Mouse (Mus musculus): ENCODE data around the gene Lrrc25. TPM values are rescaled to one million over a fixed set of nuclear protein-coding genes. Genes with fewer than 3 reads are reported as not detected.
A peak's percentile ranks its signal among the peaks of the same experiment; 100 is the strongest.

The Lrrc25 gene
- polyA plus RNA-seq, 1 experiment: not detected

DNA sequence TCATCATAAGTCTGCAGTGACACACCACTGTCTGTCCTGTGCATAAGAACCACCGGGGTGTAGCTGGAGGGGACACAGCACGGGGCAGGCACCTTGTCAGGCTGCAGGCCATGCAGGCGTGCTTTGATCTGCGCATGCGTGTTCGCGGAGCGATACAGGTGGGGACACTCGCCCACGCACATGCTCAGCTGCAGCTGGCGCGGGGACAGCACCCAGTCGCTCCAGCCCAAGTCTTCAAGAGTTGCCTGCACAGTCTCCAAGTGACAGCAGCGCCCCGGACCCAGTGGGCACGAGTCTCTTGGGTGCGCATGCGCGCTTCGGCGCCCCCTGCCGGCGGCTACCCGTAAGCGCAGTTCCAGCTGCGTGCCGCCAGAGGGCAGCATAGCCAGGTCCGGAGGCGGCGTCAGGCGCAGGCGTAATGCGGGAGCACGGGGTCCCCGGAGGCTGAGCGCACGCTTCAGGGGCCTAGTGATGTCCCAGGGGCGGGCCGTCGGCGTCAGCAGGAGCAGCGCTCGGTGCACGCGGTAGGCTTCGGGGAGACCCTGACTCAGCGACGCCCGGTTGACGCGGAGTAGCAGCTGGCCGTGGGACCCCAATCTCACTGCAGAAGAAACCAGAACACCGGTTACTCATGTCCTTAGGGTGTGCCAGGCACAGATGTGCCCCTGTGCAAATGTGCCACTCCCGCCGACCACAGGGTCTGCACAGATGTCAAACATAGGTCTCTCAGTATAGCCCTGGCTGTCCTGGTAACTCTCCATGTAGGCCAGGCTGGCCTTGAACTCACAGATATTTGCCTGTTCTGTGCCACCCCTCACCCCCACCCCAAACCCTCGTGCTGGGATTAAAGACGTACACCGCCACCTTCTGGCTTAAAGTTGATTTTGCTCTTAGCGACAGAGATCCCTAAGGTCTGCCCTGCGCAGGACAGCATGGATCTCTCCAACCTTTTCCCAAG, 13.9 kb downstream of the Lrrc25 start:
- no peak for TF ChIP-seq SRF (IDR thresholded peaks at IDR 0.05; ENCODE audit: control insufficient read depth, insufficient read length, low read depth)
- TF ChIP-seq USF1 (IDR thresholded peaks at IDR 0.05; ENCODE audit: low read depth): no peak
- TF ChIP-seq REST (IDR thresholded peaks at IDR 0.05; ENCODE audit: insufficient read depth, insufficient read length): no peak
- peak; percentile 67 for TF ChIP-seq POLR2A (IDR thresholded peaks at IDR 0.05; ENCODE audit: insufficient read length, low read depth)
- TF ChIP-seq TCF3 (IDR thresholded peaks at IDR 0.05; ENCODE audit: insufficient read length, low read depth): no peak
- no peak for TF ChIP-seq TCF12 (IDR thresholded peaks at IDR 0.05; ENCODE audit: insufficient read depth, poor library complexity, severe bottlenecking)
- TF ChIP-seq MYOD1 (IDR thresholded peaks at IDR 0.05; ENCODE audit: control insufficient read depth in 1 of 3, insufficient read length in 2 of 3, low read depth in 2 of 3): peak in 1 of 3 experiments; percentile 76
- TF ChIP-seq MAX (IDR thresholded peaks at IDR 0.05; ENCODE audit: low read depth): no peak
- TF ChIP-seq E2F4 (IDR thresholded peaks at IDR 0.05; ENCODE audit: insufficient read depth): no peak
- no peak for TF ChIP-seq CEBPB (IDR thresholded peaks at IDR 0.05; ENCODE audit: insufficient read depth, poor library complexity, severe bottlenecking)
- TF ChIP-seq POLR2AphosphoS2 (IDR thresholded peaks at IDR 0.05; ENCODE audit: insufficient read length, low read depth): peak; percentile 61
- TF ChIP-seq MYOG (IDR thresholded peaks at IDR 0.05; ENCODE audit: control insufficient read depth in 1 of 3, insufficient read depth in 1 of 3, insufficient read length in 2 of 3, low read depth in 2 of 3): peak in 1 of 3 experiments; percentile 44
- H3K36me3 ChIP-seq (ENCODE audit: control insufficient read depth, insufficient read depth): no peaks in the 10 kb centered on the region

DNA sequence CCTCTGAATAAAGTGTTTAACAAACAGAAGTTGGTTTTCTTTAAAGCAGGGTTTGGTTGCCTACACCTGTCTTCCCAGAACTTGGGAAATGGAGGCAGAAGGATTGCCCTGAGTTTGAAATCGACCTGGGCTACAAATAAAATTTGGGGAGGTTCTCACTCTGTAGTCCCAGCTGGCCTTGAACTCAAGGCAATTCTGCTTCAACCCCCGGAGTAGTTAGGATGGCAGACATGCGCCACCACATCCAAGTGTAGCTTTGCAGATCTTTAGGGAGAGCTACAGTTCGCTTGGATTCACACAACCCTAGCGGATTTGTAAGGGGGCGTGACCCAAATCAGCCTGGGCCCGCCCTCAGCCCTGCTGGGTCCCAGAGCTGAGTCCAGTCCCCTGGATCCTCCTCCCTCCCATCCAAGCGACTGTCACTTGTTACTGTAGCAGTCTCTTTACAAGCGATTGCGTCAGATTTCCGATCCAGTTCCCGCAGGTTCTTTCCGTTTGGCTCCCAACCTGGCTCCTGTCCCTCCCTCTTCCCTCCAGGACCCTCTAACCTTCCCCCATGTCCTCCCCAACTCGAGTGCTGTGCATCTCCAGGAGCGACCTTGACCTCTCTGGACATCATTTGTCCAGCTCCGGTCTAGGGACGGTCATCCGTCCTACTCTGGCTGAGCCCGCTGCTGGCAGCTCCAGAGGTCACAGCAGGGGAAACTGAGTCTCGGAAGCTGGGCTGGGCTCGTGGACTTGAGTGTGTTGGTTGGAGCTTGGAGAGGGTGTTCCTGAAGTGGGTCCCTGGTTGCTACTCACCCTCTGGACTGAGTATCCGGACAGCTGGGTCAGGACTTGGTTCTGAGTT, 14.8 kb downstream of the Lrrc25 start:
- Histone ChIP-seq H3K79me2 (ENCODE audit: control insufficient read depth, insufficient read depth) (no peaks in the 10 kb centered on the region), H3K4me3 (peak overlapping the region; percentile 52), H3ac (ENCODE audit: control insufficient read depth, insufficient read length) (peak overlapping the region; percentile 20), H3K4me2 (ENCODE audit: low read depth) (peak overlapping the region; percentile 70), H3K36me3 (ENCODE audit: control insufficient read depth, insufficient read depth) (no peaks in the 10 kb centered on the region), H3K27me3 (ENCODE audit: control insufficient read depth, insufficient read depth, insufficient read length) (no peaks in the 10 kb centered on the region)
- TF ChIP-seq CEBPB (IDR thresholded peaks at IDR 0.05; ENCODE audit: insufficient read depth, poor library complexity, severe bottlenecking) (peak; percentile 82; the same call in 1 of the 2 replicates), TCF12 (IDR thresholded peaks at IDR 0.05; ENCODE audit: insufficient read depth, poor library complexity, severe bottlenecking) (no peak), POLR2A (IDR thresholded peaks at IDR 0.05; ENCODE audit: insufficient read length, low read depth) (peak; percentile 15), E2F4 (IDR thresholded peaks at IDR 0.05; ENCODE audit: insufficient read depth) (no peak)

More for the DNA sequence above, 13.9 kb downstream of the Lrrc25 start:
- H3K79me2 ChIP-seq (ENCODE audit: control insufficient read depth, insufficient read depth): no peaks in the 10 kb centered on the region
- peak overlapping the region; percentile 70 for H3K4me2 ChIP-seq (ENCODE audit: low read depth)
- no peaks in the 10 kb centered on the region for H3K27me3 ChIP-seq (ENCODE audit: control insufficient read depth, insufficient read depth, insufficient read length)
- H3ac ChIP-seq (ENCODE audit: control insufficient read depth, insufficient read length): peak overlapping the region; percentile 20
- H3K4me3 ChIP-seq: peak overlapping the region; percentile 52

DNA sequence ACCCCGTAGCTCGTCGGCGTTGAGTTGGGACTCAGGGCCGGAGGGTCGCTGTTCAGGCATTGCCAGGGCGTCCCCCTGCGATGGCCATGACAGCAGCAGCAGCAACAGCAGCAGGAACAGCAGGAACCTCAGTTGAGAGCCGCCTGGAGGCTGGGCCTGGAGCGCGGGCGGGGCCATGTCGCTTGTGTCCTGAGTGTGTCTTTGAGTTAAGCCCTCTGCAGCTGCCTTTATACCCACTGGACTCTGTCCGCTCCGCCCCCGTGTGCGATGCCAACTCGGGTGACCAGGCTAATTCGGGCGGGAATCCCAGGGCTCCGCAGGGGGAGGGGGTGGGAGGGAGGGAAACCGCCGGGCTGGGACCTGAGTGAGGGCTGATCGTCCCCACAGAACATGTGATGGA, 15.5 kb downstream of the Lrrc25 start:
- no peak overlapping the region for H3K4me2 ChIP-seq (ENCODE audit: low read depth)
- H3ac ChIP-seq (ENCODE audit: control insufficient read depth, insufficient read length): no peak overlapping the region
- TF ChIP-seq POLR2A (IDR thresholded peaks at IDR 0.05; ENCODE audit: insufficient read length, low read depth) (peak; percentile 89), MYOG (IDR thresholded peaks at IDR 0.05; ENCODE audit: control insufficient read depth in 1 of 3, insufficient read depth in 1 of 3, insufficient read length in 2 of 3, low read depth in 2 of 3) (peak in 1 of 3 experiments; percentile 29), POLR2AphosphoS2 (IDR thresholded peaks at IDR 0.05; ENCODE audit: insufficient read length, low read depth) (peak; percentile 91), MYOD1 (IDR thresholded peaks at IDR 0.05; ENCODE audit: control insufficient read depth in 1 of 3, insufficient read length in 2 of 3, low read depth in 2 of 3) (no peak)
- no peaks in the 10 kb centered on the region for H3K36me3 ChIP-seq (ENCODE audit: control insufficient read depth, insufficient read depth)
- no peaks in the 10 kb centered on the region for H3K79me2 ChIP-seq (ENCODE audit: control insufficient read depth, insufficient read depth)
- H3K4me3 ChIP-seq: peak overlapping the region; percentile 52
- H3K27me3 ChIP-seq (ENCODE audit: control insufficient read depth, insufficient read depth, insufficient read length): no peaks in the 10 kb centered on the region

DNA sequence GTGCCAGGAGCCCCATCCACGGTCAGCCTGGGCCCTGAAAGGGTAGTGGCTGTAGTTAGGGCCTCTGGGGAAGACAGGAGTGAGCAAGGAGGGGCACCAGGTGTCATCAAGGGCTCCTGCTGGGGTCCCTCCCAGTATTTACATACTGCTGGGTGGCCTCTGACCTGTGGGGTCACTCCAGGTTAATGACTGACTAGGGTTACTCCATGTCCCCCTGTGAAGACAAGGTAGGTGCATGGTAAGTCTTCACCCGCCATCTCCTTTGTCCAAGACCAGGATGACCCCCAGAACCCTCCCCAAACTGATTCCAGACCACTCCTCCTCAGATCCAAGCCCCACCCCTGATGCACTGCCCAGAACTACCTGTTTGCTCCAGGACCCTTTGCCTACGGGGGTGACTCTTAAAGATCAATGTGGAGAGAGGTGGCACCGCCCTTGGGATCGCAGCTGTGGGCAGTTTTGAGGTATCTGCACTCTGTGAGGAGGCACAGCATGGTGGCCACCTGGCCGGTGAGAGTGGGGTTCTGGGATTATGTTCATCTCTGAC, 16.5 kb downstream of the Lrrc25 start, which contains the start of gene Gdf15:
Gene Gdf15 (minus strand): TSS at position 111 of the 547 bp plus-strand sequence.
- H3ac ChIP-seq (ENCODE audit: control insufficient read depth, insufficient read length): no peak within 1 kb of the TSS
- no peak for TF ChIP-seq MYOG (IDR thresholded peaks at IDR 0.05; ENCODE audit: control insufficient read depth in 1 of 3, insufficient read depth in 1 of 3, insufficient read length in 2 of 3, low read depth in 2 of 3)
- TF ChIP-seq POLR2AphosphoS2 (IDR thresholded peaks at IDR 0.05; ENCODE audit: insufficient read length, low read depth): no peak
- TF ChIP-seq REST (IDR thresholded peaks at IDR 0.05; ENCODE audit: insufficient read depth, insufficient read length): no peak
- no peak for TF ChIP-seq USF1 (IDR thresholded peaks at IDR 0.05; ENCODE audit: low read depth)
- TF ChIP-seq TCF3 (IDR thresholded peaks at IDR 0.05; ENCODE audit: insufficient read length, low read depth): no peak
- no peak for TF ChIP-seq TCF12 (IDR thresholded peaks at IDR 0.05; ENCODE audit: insufficient read depth, poor library complexity, severe bottlenecking)
- TF ChIP-seq MAX (IDR thresholded peaks at IDR 0.05; ENCODE audit: low read depth): no peak
- no peak for TF ChIP-seq SRF (IDR thresholded peaks at IDR 0.05; ENCODE audit: control insufficient read depth, insufficient read length, low read depth)
- H3K4me3 ChIP-seq: peak within 1 kb of the TSS; percentile 52
- no peaks in the 10 kb centered on the region for H3K79me2 ChIP-seq (ENCODE audit: control insufficient read depth, insufficient read depth)
- H3K4me2 ChIP-seq (ENCODE audit: low read depth): no peak within 1 kb of the TSS
- H3K27me3 ChIP-seq (ENCODE audit: control insufficient read depth, insufficient read depth, insufficient read length): no peaks in the 10 kb centered on the region
- H3K36me3 ChIP-seq (ENCODE audit: control insufficient read depth, insufficient read depth): no peaks in the 10 kb centered on the region

All from myocyte (in vitro differentiated cells).